Mouse (Mus musculus) myocyte (in vitro differentiated cells): Measurements from ENCODE around the gene Tmem208. TPM values are rescaled to one million over a fixed set of nuclear protein-coding genes. Genes with fewer than 3 reads are reported as not detected.

Experiments
- H3K27me3 ChIP-seq: one replicate; pipeline ENCODE4 v1.6.1; 2011; ENCODE audit not compliant: control insufficient read depth, insufficient read depth, insufficient read length
- H3K36me3 ChIP-seq: one replicate; pipeline ENCODE4 v1.6.1; 2011; ENCODE audit not compliant: control insufficient read depth, insufficient read depth
- H3K4me2 ChIP-seq: one replicate; pipeline ENCODE4 v1.6.1; 2011; ENCODE audit warnings: low read depth, control low read depth
- H3K4me3 ChIP-seq: one replicate; pipeline ENCODE4 v1.5.1; 2011; ENCODE audit warnings: mild to moderate bottlenecking, control low read depth, moderate library complexity
- H3K79me2 ChIP-seq: one replicate; pipeline ENCODE4 v1.6.1; 2011; ENCODE audit not compliant: control insufficient read depth, insufficient read depth
- H3ac ChIP-seq: one replicate; pipeline ENCODE4 v1.6.1; 2011; ENCODE audit not compliant: control insufficient read depth, insufficient read length
- CEBPB ChIP-seq: IDR thresholded peaks from 2 replicates; pipeline ENCODE4 v1.6.1; 2011; ENCODE audit warnings: mild to moderate bottlenecking, moderate library complexity; ENCODE audit not compliant: poor library complexity, insufficient read depth, severe bottlenecking
- E2F4 ChIP-seq: IDR thresholded peaks from one replicate; pipeline ENCODE4 v1.6.1; 2011; ENCODE audit warnings: mild to moderate bottlenecking, control low read depth, moderate library complexity; ENCODE audit not compliant: insufficient read depth
- MAX ChIP-seq: IDR thresholded peaks from one replicate; pipeline ENCODE4 v1.6.1; 2011; ENCODE audit warnings: low read depth, mild to moderate bottlenecking, control low read depth
- MYOD1 ChIP-seq, 3 experiments: IDR thresholded peaks; one replicate each; pipeline ENCODE4 v1.6.1; 2011; ENCODE audit warnings: control low read depth in 2 of 3, low read depth in 2 of 3, mild to moderate bottlenecking in 2 of 3, moderate library complexity in 1 of 3; ENCODE audit not compliant: insufficient read length in 2 of 3, control insufficient read depth in 1 of 3
- MYOG ChIP-seq, 3 experiments: IDR thresholded peaks; one replicate each; pipeline ENCODE4 v1.6.1; 2011; ENCODE audit warnings: control low read depth in 2 of 3, low read depth in 2 of 3, mild to moderate bottlenecking in 2 of 3; ENCODE audit not compliant: insufficient read length in 2 of 3, control insufficient read depth in 1 of 3, insufficient read depth in 1 of 3
- POLR2A ChIP-seq: IDR thresholded peaks from one replicate; pipeline ENCODE4 v1.6.1; 2011; ENCODE audit warnings: low read depth, mild to moderate bottlenecking, control low read depth, moderate library complexity; ENCODE audit not compliant: insufficient read length
- POLR2AphosphoS2 ChIP-seq: IDR thresholded peaks from one replicate; pipeline ENCODE4 v1.6.1; 2011; ENCODE audit warnings: low read depth, control low read depth; ENCODE audit not compliant: insufficient read length
- REST ChIP-seq: IDR thresholded peaks from one replicate; pipeline ENCODE4 v1.6.1; 2011; ENCODE audit warnings: mild to moderate bottlenecking, control low read depth, moderate library complexity; ENCODE audit not compliant: insufficient read depth, insufficient read length
- SRF ChIP-seq: IDR thresholded peaks from one replicate; pipeline ENCODE4 v1.6.1; 2011; ENCODE audit warnings: low read depth; ENCODE audit not compliant: control insufficient read depth, insufficient read length
- TCF12 ChIP-seq: IDR thresholded peaks from one replicate; pipeline ENCODE4 v1.6.1; 2011; ENCODE audit warnings: mild to moderate bottlenecking, control low read depth; ENCODE audit not compliant: poor library complexity, insufficient read depth, severe bottlenecking
- TCF3 ChIP-seq: IDR thresholded peaks from one replicate; pipeline ENCODE4 v1.6.1; 2011; ENCODE audit warnings: low read depth, control low read depth; ENCODE audit not compliant: insufficient read length
- USF1 ChIP-seq: IDR thresholded peaks from one replicate; pipeline ENCODE4 v1.6.1; 2011; ENCODE audit warnings: low read depth, mild to moderate bottlenecking, control low read depth, moderate library complexity
- polyA plus RNA-seq: library from polyadenylated mRNA; unstranded; fragments of >200 nt; fragmentation: generic; extraction: Trizol; gene quantifications from one replicate; pipeline ENCODE4 v1.2.1, GENCODE M21; 2012; ENCODE audit warnings: missing spikeins

Tmem208 gene
- polyA plus RNA-seq, 1 experiment, result 109 TPM

DNA sequence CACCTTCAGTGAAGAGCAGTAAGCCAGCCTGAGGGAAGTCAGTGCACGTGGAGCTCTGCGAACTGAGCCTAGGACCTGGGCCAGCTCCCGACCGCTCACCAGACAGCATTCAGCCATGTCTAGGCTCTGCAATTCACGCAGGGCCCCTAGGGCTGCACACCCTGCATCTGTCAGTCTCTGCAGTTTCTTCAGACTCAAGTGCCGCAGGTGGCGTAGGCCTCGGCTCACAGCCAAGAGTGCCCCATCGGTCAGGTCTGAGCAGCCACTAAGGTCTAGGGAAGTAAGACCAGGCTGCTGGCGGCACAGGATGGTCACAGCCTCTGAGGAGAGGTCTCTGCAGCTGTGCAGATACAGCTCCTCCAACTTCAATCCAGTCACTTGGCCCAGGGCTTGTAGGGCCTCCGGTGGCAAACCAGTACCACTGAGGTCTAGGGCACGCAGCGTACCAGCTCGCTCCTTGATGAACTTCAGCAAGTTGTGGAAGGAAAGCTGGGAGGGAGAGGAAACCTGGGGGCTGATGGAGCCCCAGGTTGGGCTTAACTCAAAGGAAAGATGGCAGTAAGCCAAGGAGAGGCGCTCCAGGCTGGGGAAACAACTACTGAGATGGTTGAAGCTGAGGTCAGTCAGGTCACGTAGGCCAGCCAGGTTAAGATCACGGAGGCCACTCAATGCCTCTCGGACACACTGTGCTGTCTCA is 10.9 kb upstream of the Tmem208 start:
- Histone ChIP-seq H3K27me3 (no peaks in the 10 kb centered on the region), H3ac (no peak overlapping the region), H3K4me3 (no peak overlapping the region), H3K4me2 (no peak overlapping the region), H3K36me3 (peaks cover 45% of the 10 kb centered on the region), H3K79me2 (no peaks in the 10 kb centered on the region)
- TF ChIP-seq SRF, result no peak
- no peak for TF ChIP-seq E2F4
- TF ChIP-seq TCF3, result no peak
- TF ChIP-seq CEBPB, result no peak
- TF ChIP-seq POLR2AphosphoS2, result peak; percentile 48
- peak; percentile 9 for TF ChIP-seq POLR2A

DNA sequence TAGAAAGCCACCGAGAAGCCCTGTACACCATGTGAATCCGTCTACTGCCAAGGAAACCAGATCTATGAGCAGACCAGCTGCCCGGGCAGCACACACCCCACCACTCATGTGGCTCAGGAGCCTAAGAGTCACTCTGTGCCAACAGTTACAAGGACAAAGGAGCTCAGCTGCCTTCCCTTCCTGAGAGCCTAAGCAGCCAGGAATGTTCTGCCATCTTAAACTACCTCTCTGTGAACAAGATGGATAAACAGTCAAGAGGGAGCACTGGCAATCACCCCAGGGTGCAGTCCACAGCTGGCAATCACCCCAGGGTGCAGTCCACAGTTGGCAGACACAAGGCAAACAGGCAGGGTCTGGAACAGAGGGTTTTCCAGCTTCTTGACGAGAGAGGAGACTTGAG is 8.2 kb upstream of the Tmem208 start:
- H3K79me2 ChIP-seq, result no peaks in the 10 kb centered on the region
- H3K36me3 ChIP-seq, result peaks cover 39% of the 10 kb centered on the region
- H3K27me3 ChIP-seq, result no peaks in the 10 kb centered on the region
- H3K4me2 ChIP-seq, result peak overlapping the region; percentile 26
- H3K4me3 ChIP-seq, result no peak overlapping the region
- TF ChIP-seq TCF12 (no peak), MYOD1 (IDR thresholded peaks at IDR 0.05; ENCODE audit: control insufficient read depth in 1 of 3, insufficient read length in 2 of 3, low read depth in 2 of 3) (peak; percentile 58 to 83 (median 70)), MYOG (IDR thresholded peaks at IDR 0.05; ENCODE audit: control insufficient read depth in 1 of 3, insufficient read depth in 1 of 3, insufficient read length in 2 of 3, low read depth in 2 of 3) (peak; percentile 39 to 91 (median 85))
- no peak overlapping the region for H3ac ChIP-seq

DNA sequence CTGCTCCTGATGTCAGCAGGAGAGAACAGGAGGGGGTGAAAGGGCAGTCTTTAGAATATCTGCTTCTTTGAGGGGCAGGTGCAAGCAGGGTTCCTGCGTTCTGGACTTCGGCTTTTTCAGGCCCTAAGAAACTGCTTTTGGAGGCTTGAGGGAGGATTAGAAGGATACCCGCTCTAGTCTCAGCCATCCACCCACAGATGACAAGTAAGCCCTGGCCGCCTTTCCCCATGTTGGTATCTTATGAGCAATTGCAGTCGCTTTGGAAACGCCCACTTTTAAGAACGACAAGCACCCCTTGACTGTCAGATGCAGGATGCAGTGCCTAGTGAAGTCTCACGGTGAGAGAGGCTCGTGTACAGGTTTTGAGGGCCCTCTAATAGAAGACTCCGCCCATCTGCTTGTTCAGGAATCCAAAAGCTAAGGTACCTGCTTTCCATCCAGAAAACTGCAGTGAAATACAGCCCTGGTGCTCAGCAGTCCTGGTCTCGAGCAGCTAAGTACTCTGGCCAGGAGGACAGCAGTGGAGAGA is 7.4 kb upstream of the Tmem208 start:
- Histone ChIP-seq H3K4me2 (no peak overlapping the region), H3K36me3 (peaks cover 42% of the 10 kb centered on the region), H3K27me3 (no peaks in the 10 kb centered on the region), H3ac (no peak overlapping the region), H3K4me3 (no peak overlapping the region), H3K79me2 (no peaks in the 10 kb centered on the region)
- TF ChIP-seq SRF, result no peak
- TF ChIP-seq POLR2A, result no peak
- TF ChIP-seq TCF3, result no peak
- TF ChIP-seq USF1, result no peak
- no peak for TF ChIP-seq CEBPB
- TF ChIP-seq E2F4, result no peak
- no peak for TF ChIP-seq POLR2AphosphoS2
- TF ChIP-seq REST, result no peak

DNA sequence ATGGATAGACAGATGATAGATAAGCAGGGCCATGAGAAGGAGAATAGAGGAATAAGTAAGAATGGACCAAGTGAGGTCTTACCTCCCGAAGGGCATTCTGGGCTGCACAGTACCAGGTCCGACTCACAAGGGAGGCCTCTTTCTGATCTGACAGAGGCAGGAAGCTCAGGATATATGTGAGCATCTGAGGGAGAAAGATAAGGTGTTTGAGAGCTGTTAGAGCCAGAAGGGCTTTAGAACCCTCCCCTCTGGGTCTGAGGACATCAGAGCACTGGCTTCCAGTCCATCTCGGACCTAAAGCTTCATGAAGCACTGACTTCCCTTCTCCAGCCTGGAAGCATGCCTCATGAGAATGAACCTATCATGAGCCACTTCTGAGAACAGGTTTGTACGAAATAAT is 3.0 kb upstream of the Tmem208 start:
- Histone ChIP-seq H3ac (no peak overlapping the region), H3K4me2 (no peak overlapping the region), H3K36me3 (peaks cover 7% of the 10 kb centered on the region), H3K79me2 (peaks cover 36% of the 10 kb centered on the region), H3K27me3 (no peaks in the 10 kb centered on the region), H3K4me3 (no peak overlapping the region)
- TF ChIP-seq POLR2AphosphoS2 (peak; percentile 15), MYOG (IDR thresholded peaks at IDR 0.05; ENCODE audit: control insufficient read depth in 1 of 3, insufficient read depth in 1 of 3, insufficient read length in 2 of 3, low read depth in 2 of 3) (no peak)

DNA sequence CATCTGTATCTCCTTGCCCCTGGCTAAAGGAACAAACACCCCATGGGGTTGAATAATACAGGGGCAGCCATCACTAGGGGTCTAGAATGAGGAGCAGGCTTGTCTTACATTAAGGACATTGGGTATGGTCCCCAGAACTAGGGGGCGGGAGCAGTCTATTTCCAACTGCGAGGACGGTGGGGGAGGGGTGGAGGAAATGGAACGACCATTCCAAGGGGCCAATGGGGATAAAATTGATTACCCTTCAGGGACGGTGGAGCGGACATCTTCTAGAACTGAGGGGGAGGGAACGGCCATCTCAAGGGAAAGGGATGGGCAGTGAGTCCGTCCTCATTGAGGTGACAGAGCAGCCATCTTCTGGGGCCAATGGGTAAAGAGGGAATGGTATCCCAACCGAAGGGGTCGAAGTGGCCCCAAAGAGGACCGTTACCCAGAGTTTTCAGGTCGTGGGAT is 487 bp upstream of the Tmem208 start:
- Histone ChIP-seq H3K36me3 (peaks cover 15% of the 10 kb centered on the region), H3K27me3 (no peaks in the 10 kb centered on the region), H3K4me2 (peak overlapping the region; percentile 91), H3K79me2 (peaks cover 37% of the 10 kb centered on the region), H3ac (peak overlapping the region; percentile 47), H3K4me3 (peak overlapping the region; percentile 79)
- no peak for TF ChIP-seq E2F4
- no peak for TF ChIP-seq USF1
- no peak for TF ChIP-seq MYOD1 (IDR thresholded peaks at IDR 0.05; ENCODE audit: control insufficient read depth in 1 of 3, insufficient read length in 2 of 3, low read depth in 2 of 3)
- TF ChIP-seq CEBPB, result no peak
- TF ChIP-seq TCF12, result no peak
- no peak for TF ChIP-seq MYOG (IDR thresholded peaks at IDR 0.05; ENCODE audit: control insufficient read depth in 1 of 3, insufficient read depth in 1 of 3, insufficient read length in 2 of 3, low read depth in 2 of 3)
- TF ChIP-seq REST, result no peak
- no peak for TF ChIP-seq SRF
- no peak for TF ChIP-seq POLR2AphosphoS2
- no peak for TF ChIP-seq MAX
- no peak for TF ChIP-seq TCF3
- TF ChIP-seq POLR2A, result no peak

DNA sequence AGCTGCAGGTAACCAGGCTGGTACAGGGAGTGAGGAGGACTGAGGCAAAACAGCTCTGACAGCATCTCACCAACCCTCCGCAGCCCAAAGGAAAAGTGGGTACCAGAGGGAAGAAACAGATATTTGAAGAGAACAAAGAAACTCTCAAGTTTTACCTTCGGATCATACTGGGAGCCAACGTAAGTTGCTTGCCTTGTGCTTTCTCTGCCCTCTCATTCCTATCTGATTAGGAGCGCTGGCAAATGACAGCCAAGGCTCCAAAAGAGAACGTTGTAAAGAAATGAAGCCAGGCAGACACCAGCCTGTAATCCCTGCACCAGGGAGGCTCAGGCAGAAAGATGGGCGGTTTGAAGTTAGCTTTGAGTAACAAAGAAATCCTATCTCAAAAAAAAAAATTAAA is 814 bp downstream of the Tmem208 start:
- Histone ChIP-seq H3K4me2 (peak overlapping the region; percentile 82), H3K36me3 (peaks cover 22% of the 10 kb centered on the region), H3ac (peak overlapping the region; percentile 47), H3K4me3 (peak overlapping the region; percentile 79), H3K27me3 (no peaks in the 10 kb centered on the region), H3K79me2 (peaks cover 37% of the 10 kb centered on the region)
- TF ChIP-seq TCF3 (no peak), CEBPB (no peak), TCF12 (no peak), POLR2AphosphoS2 (no peak), POLR2A (no peak), E2F4 (no peak), MAX (no peak), REST (no peak), MYOD1 (IDR thresholded peaks at IDR 0.05; ENCODE audit: control insufficient read depth in 1 of 3, insufficient read length in 2 of 3, low read depth in 2 of 3) (no peak), MYOG (IDR thresholded peaks at IDR 0.05; ENCODE audit: control insufficient read depth in 1 of 3, insufficient read depth in 1 of 3, insufficient read length in 2 of 3, low read depth in 2 of 3) (no peak), SRF (no peak), USF1 (no peak)
